Mouse (Mus musculus): ENCODE measurements around the gene Tmod3.

Gene Tmod3

DNA sequence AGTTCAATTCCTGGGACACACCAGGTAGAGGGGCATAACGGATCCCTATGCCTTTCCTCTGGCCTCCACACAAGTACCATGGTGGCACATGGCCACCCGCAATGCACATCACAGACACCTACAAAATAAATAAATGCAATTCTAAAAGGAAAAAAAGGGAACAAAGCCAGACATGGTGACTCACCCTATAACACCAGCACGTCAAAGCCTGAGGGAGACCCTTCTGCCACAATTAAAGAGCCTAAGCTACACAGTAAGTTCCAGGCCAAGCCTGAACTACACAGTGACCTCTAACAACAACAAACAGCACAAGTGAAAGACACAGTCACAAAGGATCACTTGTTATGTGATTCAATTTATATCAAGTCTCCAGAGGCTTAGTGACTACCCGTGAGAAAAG lies 5.7 kb downstream of the Tmod3 start:
- DNase-seq, result peak; percentile 25 to 30

- no peak for DNase-seq
Measured at GRCm38 (mm10) chr9:75551342-75551741, 8.1 kb downstream of the Tmod3 start.

DNA sequence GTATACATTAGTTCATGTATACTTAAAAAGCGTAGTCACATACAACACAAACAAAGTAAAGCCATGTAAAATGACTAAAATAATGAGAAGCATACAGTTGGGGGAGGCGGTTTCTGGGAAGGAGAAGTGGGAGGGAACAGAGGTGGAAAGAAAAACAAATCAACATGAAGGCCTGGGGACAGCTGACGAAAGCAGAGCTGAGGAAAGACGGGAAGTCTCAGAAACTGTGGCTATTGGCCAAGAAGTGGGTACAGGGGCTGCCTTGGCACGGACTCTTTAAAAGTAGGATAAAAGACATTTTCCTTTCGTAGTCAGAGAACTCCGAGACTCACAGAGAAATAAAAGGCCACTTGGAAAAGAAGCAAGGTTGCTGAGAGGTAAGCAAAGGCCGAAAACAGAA lies 10.4 kb downstream of the Tmod3 start:
- no peak for DNase-seq

DNA sequence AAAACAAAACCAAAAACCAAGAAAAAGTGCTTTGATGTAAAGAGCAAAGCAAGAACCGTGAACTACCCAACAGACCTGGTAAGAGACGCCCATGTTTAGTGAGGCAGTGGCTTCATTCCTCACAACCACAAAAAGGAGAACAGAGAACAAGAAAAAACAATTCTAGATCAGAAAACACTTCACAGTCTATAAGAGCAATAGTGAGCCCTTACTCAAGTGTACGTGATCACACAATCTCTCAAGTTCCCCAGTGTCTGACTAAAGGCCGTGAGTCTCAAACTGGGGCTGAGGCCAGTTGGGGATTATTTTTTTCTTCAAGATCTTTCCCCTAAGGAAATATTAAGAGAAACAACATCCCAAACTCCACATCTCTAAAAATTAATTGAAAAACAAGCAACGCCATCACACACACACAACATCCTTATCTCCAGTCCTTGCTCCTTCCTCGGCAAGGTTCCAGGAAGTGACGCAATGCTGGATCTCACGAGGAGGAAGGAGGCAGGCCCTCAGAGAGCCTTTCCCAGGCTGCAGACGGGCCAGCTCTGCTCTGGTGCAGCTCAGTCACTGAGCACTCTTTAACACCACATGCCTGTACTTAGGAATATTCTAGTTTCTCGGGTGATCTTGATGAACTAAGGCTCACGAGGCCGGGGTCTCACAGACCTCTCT lies 12.4 kb downstream of the Tmod3 start:
- peak; percentile 30 for DNase-seq

DNA sequence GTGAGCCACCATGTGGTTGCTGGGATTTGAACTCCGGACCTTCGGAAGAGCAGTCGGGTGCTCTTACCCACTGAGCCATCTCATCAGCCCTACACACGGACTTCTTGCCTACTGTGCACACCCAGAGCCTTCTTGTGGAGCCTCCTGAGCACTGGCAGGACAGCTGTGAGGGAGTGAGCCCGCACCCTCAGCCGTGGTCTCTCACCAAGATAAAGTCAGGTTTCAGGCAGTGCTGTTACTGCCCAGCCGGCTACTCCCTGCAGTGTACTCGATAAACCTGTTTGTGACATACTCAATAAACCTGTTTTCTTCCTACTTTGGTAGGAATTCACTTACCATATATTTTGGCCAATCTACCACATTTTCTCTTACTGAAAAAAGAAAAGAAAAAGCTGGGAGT lies 13.9 kb downstream of the Tmod3 start:
- DNase-seq, result no peak

DNA sequence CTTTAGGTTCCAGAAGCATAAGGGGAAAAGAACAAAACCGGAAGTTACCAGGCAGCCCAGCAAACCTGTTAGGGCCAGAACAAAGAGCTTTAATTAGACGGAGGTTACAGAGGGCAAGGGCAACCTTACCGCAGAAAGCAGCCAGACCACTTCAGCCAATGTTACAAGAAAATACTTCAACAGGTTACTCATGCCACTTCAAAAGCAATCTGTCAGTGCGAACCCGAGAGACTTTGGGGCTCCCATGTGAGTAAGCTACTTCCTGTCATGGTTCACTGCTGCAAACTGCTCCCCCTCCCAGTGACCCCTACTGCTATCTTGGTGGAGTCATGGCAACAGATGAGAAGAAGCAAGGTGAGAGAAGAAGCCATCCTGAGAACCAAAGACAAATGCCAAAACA lies 18.0 kb downstream of the Tmod3 start:
- DNase-seq, result peak; percentile 61 to 68

DNA sequence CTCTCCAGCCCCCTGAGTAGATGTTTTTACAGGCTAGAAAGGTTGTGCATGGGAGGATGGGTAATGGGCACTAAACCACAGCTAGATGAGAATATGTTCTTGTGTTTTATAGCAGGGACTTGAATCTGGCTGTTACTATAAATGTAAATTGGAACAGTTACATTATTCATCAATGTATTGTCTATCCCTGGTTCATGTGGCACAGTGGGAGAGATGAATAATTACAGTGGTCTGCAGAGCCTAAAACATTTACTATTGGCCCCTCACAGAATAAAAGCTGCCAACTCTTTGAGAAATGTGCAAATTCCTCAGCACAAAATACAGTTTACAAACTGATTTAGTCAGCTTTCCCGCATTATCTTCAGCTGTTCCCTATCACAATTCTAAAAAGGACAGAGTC lies 23.0 kb downstream of the Tmod3 start:
- DNase-seq, result no peak

- no peak for DNase-seq
Measured at GRCm38 (mm10) chr9:75534431-75534962, 25.0 kb downstream of the Tmod3 start.

- DNase-seq, result peak; percentile 41 to 52
Measured at GRCm38 (mm10) chr9:75532989-75533388, 26.5 kb downstream of the Tmod3 start.

- no peak for DNase-seq
Measured at GRCm38 (mm10) chr9:75532461-75532860, 27.0 kb downstream of the Tmod3 start.

- DNase-seq, result no peak
Measured at GRCm38 (mm10) chr9:75529358-75529757, 30.1 kb downstream of the Tmod3 start.

DNA sequence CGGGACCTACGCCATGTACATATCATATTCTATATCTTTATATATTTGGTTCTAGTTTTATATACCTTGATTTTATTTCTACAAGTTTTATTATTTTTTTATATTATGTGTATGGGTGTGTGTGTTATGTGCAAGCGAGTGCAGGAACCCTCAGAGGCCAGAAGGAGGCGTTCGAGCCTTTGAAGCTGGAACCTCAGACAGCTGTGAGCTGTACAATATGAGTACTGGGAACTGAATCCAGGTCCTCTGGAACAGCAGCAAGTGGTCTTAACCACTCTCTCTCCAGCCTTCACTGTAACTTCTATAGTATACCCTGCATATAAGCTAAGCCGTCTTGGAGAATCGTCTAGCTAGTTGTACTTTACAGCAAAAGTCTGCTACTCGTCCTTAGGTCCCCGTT lies 31.4 kb downstream of the Tmod3 start:
- DNase-seq, result no peak

DNA sequence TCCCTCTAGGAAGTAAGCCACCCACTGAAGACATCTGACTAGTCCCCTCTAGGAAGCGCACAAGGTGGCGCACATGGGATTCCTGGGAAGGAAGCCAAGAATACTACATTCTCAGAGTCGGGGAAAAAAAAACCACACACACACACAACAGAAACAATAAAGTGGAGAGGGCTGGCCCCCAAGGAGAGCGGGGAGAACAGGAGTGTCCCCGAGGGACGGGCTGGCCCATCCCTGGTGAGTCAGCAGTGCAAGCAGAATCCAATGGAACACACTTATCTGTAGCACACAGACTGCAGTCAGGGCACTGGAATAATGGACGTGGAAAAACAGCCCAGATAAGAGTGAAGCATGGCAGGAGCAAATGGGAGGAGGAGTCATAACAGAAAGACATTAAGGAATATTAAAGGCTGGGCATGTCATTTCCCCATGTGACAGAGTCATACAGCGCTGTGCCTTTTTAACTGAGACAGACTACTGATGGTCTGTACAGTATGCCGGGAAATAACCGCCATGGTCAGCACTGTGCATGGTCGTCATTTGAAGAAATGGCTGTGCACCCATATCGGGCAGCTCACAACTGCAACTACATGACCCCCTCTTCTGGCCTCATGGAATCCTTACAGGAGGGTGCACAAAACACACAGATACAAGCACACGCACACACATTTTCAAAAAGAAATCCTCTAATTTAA lies 31.9 kb downstream of the Tmod3 start:
- DNase-seq, result no peak

DNA sequence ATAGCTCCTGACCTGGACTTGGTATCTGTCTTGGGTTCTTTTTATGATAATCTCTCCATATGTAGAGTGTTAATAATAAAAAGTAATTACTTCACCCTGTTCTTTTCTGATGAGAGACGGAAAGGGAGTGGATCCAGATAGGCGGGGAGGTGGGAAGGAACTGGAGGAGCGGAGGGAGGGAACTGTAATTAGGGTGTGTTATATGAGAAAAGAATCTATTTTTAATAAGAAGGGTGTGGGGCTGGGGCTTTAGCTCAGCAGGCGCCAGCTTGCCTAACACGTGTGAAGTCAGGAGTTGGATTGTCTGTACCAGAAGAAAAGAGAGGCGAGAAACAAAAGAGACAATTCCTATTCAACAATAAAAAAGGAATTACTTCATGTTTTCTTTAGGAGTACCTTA lies 35.8 kb downstream of the Tmod3 start:
- DNase-seq, result no peak

DNA sequence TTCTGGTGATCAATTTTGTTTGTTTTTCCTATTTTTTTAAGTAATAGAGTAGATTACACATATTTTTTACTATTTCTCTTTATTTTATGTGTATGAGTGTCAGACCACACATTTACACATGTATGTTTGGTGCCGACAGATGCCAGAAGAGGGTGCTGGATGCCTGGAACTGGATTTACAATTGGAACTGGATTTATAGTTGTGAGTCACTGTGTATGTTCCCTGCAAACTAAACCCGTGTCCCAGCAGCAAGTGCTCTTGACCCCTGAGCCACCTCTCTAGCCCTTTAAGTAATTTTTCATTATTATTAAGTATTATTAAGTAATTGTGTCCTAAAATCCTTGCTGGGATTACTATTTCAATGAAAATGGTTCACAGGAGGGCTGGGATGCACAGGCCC lies 37.2 kb downstream of the Tmod3 start:
- no peak for DNase-seq

GRCm38 (mm10) chr9:75521788-75522187 lies 37.7 kb downstream of the Tmod3 start:
- DNase-seq, result peak; percentile 72 to 73

GRCm38 (mm10) chr9:75520940-75521339 lies 38.5 kb downstream of the Tmod3 start:
- DNase-seq, result no peak

- no peak for DNase-seq
Measured at GRCm38 (mm10) chr9:75517751-75518150, 41.7 kb downstream of the Tmod3 start.

DNA sequence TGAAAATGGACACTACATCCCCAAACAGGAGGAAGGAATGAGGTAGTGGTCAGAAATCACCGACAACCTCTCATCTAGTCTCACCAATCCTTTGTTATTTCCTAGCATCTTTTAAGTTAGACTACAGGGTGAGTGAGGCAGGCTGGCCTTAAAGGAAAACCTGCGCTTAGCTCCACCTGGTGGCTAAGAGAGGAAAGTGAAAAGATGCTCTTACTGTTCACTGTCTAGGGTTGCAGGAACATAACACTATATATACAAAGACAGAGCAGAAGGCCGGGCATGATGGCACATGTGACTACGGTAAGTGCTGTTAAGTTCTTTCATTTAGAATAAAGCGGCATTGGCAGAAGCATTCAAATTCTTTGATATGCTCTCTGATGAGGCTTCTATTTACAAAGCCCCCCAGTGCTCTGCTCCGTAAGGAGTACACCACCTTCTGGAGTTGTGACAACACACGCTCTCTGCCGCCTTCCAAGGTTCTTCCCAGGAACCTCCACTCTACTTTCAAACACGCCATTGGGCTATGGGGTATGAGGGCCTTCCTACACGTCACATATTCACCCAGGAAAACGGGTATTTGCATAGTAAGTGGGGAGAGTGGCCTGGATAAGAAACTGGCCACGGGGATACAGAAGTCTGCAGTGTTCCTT lies 43.9 kb downstream of the Tmod3 start:
- peak; percentile 53 to 54 for DNase-seq

- no peak for DNase-seq
Measured at GRCm38 (mm10) chr9:75511236-75511939, 48.1 kb downstream of the Tmod3 start.

GRCm38 (mm10) chr9:75504311-75504710 lies 55.1 kb downstream of the Tmod3 start:
- no peak for DNase-seq

DNA sequence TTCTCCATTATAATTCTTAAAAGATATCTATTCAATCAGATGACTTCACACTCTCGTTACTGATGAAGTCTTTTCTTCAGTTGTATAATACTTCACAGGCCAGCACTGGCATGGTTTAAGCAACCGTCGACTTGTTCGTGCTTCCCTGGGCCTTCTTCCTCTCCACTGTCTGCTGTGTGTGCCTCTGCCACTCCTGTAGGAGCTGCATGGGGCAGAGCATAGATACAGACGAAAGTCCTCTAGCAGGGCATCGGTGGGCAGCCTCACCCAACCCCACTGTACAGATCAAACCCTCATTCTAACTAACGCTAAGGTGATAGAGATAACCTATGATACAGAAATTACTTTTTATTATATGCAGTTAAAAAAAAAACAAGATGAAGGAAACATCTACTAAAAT lies 60.9 kb downstream of the Tmod3 start:
- DNase-seq, result no peak

GRCm38 (mm10) chr9:75495945-75496344 lies 63.5 kb downstream of the Tmod3 start:
- DNase-seq, result no peak
